Mouse (Mus musculus): ENCODE results near the gene Iqce. TPM values are rescaled to one million over a fixed set of nuclear protein-coding genes. Genes with fewer than 3 reads are reported as not detected.

Iqce gene
- 27.4 and 32.2 TPM in 2 replicates for polyA plus RNA-seq (2015; fragmentation: Nextera tagmentation; extraction: Ambion mirVana)

DNA sequence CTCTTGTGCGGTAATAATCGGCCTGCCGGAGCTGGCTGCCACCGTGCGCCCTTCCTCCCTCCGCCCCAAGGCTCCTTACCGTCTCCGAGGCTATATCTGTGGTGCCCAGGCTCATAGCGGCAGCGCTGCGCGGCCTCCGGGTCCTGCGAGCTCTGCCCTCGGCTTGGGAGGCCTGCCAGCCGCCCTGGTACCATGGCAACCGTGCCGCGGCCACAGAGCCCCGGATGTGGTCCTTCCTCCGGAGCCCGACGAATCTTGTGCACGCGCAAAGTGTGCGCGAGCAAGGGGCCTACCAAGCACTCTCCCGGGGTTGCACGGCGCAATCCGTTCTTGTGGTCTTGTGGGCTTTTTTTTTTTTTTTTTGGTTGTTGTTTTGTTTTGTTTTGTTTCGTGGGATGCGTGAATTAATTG is at the start of gene Iqce:
Gene Iqce (minus strand): TSS at position 276 of the 411 bp plus-strand sequence.
- peak within 1 kb of the TSS; percentile 62 for H3K9ac ChIP-seq
- H3K4me3 ChIP-seq, result peak within 1 kb of the TSS; percentile 53
- H3K27ac ChIP-seq, result peak within 1 kb of the TSS; percentile 89
- ATAC-seq (replicated peaks), result peak; percentile 62
- H3K36me3 ChIP-seq (replicated peaks), result 0 out of 2 replicates have a peak, but pooled peaks cover 4% of the 10 kb centered on the region
- peaks cover 38% of the 10 kb centered on the region for H3K4me1 ChIP-seq
- peak within 1 kb of the TSS; percentile 77 for H3K4me2 ChIP-seq
- no peaks in the 10 kb centered on the region for H3K9me3 ChIP-seq
- H3K27me3 ChIP-seq (replicated peaks), result no peaks in the 10 kb centered on the region
- under 1% methylated on average over 29 of the region's 33 CpGs for WGBS

GRCm38 (mm10) chr5:140750925-140751324 is 48.7 kb upstream of the Iqce start:
- no peaks in the 10 kb centered on the region for H3K9me3 ChIP-seq
- 0% methylated on average over 1 of the region's 2 CpGs for WGBS
- peaks cover 9% of the 10 kb centered on the region for H3K4me1 ChIP-seq
- ATAC-seq (replicated peaks), result no peak
- H3K36me3 ChIP-seq (replicated peaks), result no peaks in the 10 kb centered on the region
- no peak overlapping the region for H3K4me2 ChIP-seq
- H3K27ac ChIP-seq, result no peak overlapping the region
- H3K4me3 ChIP-seq, result no peak overlapping the region
- H3K9ac ChIP-seq, result no peak overlapping the region
- no peaks in the 10 kb centered on the region for H3K27me3 ChIP-seq (replicated peaks)

- H3K36me3 ChIP-seq (replicated peaks), result no peaks in the 10 kb centered on the region
- WGBS, result 18% methylated on average over 12 of the region's 12 CpGs
- H3K27ac ChIP-seq, result peak overlapping the region; percentile 32; the same call in 1 of the 2 replicates
- peaks cover 9% of the 10 kb centered on the region for H3K4me1 ChIP-seq
- H3K9me3 ChIP-seq, result no peaks in the 10 kb centered on the region
- peak overlapping the region; percentile 20 for H3K4me3 ChIP-seq
- H3K4me2 ChIP-seq, result peak overlapping the region; percentile 40
- peak; percentile 66 for ATAC-seq (replicated peaks)
- no peaks in the 10 kb centered on the region for H3K27me3 ChIP-seq (replicated peaks)
- peak overlapping the region; percentile 23; the same call in 1 of the 2 replicates for H3K9ac ChIP-seq
Observed at GRCm38 (mm10) chr5:140749062-140749875, 47.1 kb upstream of the Iqce start.

DNA sequence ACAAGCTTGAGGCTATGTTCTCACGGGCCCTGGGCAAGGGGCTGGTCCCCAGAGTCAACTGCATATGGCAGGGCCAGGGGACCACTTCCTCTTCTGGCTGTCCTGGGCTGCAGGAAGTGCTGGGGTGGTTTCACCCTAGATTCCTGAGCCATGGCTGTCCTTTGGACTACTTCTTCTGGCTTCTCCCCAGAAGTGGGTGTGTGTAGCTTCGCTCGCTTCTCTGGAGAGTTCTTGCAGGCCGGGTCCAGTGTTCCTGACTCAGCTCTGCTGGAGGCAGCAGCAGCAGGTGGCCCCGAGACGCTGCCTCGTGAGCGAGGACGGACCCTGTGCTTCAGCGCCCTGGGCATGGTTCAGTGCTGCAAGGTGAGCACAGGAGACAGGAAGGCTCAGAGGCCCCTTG is 46.2 kb upstream of the Iqce start:
- 83% methylated on average over 10 of the region's 10 CpGs for WGBS
- ATAC-seq (replicated peaks), result no peak
- Histone ChIP-seq H3K9ac (no peak overlapping the region), H3K36me3 (replicated peaks) (no peaks in the 10 kb centered on the region), H3K4me1 (peaks cover 9% of the 10 kb centered on the region), H3K27me3 (replicated peaks) (no peaks in the 10 kb centered on the region), H3K27ac (no peak overlapping the region), H3K4me2 (no peak overlapping the region), H3K4me3 (no peak overlapping the region), H3K9me3 (no peaks in the 10 kb centered on the region)

DNA sequence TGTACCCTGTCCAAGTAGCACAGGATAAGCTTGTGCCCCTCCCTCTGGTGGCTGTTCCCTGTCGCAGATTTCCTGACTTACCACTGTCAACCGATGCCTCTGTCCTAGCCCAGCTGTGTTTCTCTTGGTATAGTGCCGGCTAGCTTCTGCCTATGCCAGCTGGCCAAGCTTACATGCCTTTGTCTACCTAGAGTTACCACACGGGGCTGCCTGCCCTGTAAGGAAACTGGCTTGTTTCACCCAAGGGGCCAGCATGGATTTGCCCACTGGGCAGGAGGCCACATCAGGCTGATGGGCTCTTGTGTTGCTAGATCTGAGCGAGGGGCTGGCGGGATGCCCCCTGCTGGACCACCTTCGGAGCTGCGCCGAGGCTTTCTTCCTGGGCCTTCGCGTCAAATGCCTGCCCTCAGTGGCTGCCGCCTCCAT is 41.5 kb upstream of the Iqce start:
- WGBS, result 26% methylated on average over 12 of the region's 12 CpGs
- Histone ChIP-seq H3K4me2 (no peak overlapping the region), H3K9me3 (no peaks in the 10 kb centered on the region), H3K27ac (no peak overlapping the region; the same call in 1 of the 2 replicates), H3K4me1 (peaks cover under 1% of the 10 kb centered on the region), H3K36me3 (replicated peaks) (no peaks in the 10 kb centered on the region), H3K9ac (no peak overlapping the region), H3K4me3 (no peak overlapping the region), H3K27me3 (replicated peaks) (no peaks in the 10 kb centered on the region)
- ATAC-seq (replicated peaks), result peak; percentile 37; the same call in 1 of the 2 replicates

DNA sequence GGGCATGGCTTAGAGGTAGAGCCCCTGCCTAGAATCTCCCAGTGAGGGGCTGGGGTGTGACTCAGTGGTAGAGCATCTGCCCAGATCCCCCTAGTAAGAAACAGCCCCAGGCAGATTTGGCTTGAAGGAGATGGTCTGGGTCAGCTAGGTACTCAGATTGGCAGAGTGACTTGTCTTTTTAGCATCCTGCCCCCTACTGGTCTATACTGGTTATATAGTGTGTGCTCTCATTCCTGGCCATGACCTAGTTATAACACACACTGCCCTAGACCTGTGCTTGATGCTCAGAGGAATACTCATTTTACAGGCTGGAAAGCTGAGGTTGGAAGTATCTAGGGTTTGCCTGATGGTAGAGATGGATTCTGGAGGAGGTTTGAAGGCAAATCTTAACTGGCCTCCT is 39.7 kb upstream of the Iqce start:
- H3K27me3 ChIP-seq (replicated peaks), result 0 out of 2 replicates have a peak, but pooled peaks cover 5% of the 10 kb centered on the region
- H3K36me3 ChIP-seq (replicated peaks), result no peaks in the 10 kb centered on the region
- H3K4me2 ChIP-seq, result no peak overlapping the region
- H3K27ac ChIP-seq, result no peak overlapping the region
- H3K9me3 ChIP-seq, result no peaks in the 10 kb centered on the region
- H3K4me3 ChIP-seq, result no peak overlapping the region
- no peak for ATAC-seq (replicated peaks)
- no peaks in the 10 kb centered on the region for H3K4me1 ChIP-seq
- H3K9ac ChIP-seq, result no peak overlapping the region

GRCm38 (mm10) chr5:140741040-140741439 is 38.9 kb upstream of the Iqce start:
- H3K27me3 ChIP-seq (replicated peaks), result peaks cover 9% of the 10 kb centered on the region; the same call in 1 of the 2 replicates
- no peak overlapping the region for H3K4me2 ChIP-seq
- no peaks in the 10 kb centered on the region for H3K36me3 ChIP-seq (replicated peaks)
- ATAC-seq (replicated peaks), result no peak
- H3K9ac ChIP-seq, result no peak overlapping the region
- H3K27ac ChIP-seq, result no peak overlapping the region
- no peak overlapping the region for H3K4me3 ChIP-seq
- WGBS, result 81% methylated on average over 11 of the region's 11 CpGs
- no peaks in the 10 kb centered on the region for H3K4me1 ChIP-seq
- H3K9me3 ChIP-seq, result no peaks in the 10 kb centered on the region

GRCm38 (mm10) chr5:140739813-140740212 is 37.6 kb upstream of the Iqce start:
- no peak for ATAC-seq (replicated peaks)
- Histone ChIP-seq H3K36me3 (replicated peaks) (no peaks in the 10 kb centered on the region), H3K4me1 (peaks cover 6% of the 10 kb centered on the region), H3K9me3 (no peaks in the 10 kb centered on the region), H3K27me3 (replicated peaks) (peaks cover 18% of the 10 kb centered on the region), H3K4me2 (no peak overlapping the region), H3K4me3 (no peak overlapping the region), H3K9ac (no peak overlapping the region), H3K27ac (no peak overlapping the region)
- WGBS, result 75% methylated on average over 12 of the region's 12 CpGs

DNA sequence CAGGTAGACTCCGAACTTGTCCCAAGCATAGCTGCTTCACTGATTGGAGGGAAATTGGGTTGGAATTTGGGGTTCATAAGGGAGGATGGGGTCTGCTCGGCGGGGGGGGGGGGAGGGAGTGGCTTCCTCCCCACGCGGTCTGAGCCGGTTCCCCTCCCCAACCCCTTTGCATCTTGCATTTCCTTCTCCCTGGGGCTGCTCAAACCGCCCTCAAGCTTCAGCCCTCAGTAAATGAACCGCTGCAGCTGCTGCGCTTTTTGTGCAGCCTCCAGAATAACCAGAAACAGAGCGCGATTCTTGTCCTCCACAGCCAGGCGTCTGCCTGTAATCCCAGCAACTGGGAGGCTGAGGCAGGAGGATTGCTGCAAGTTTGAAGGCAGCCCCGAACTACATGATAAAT is 34.0 kb upstream of the Iqce start:
- no peak for ATAC-seq (replicated peaks)
- Histone ChIP-seq H3K4me3 (no peak overlapping the region), H3K27ac (no peak overlapping the region), H3K4me2 (no peak overlapping the region), H3K4me1 (peaks cover 6% of the 10 kb centered on the region), H3K27me3 (replicated peaks) (peaks cover 21% of the 10 kb centered on the region), H3K36me3 (replicated peaks) (no peaks in the 10 kb centered on the region), H3K9ac (no peak overlapping the region), H3K9me3 (no peaks in the 10 kb centered on the region)
- 29% methylated on average over 10 of the region's 13 CpGs for WGBS

GRCm38 (mm10) chr5:140735297-140735696 is 33.1 kb upstream of the Iqce start:
- ATAC-seq (replicated peaks), result no peak
- H3K27ac ChIP-seq, result no peak overlapping the region
- WGBS, result under 1% methylated on average over 22 of the region's 22 CpGs

DNA sequence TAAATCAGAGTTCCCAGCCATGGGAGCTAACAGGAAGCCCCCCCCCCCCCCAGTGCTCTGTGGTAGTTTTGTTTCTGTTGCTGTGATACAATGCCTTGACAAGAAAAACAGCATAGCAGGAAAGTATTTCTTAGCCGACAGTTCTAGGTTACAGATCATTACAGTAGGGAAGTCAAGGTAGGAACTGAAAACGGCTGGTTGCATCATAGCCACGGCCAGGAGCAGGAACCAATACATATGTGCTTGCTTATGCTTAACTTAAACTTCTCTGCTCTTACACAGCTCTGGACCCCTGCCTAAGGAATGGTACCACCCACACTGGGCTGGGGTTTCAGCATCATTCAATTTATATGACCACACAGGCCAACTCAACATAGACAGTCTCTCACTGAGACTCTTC is 31.2 kb upstream of the Iqce start:
- WGBS, result 74% methylated on average over 3 of the region's 3 CpGs
- ATAC-seq (replicated peaks), result no peak
- H3K9me3 ChIP-seq, result no peaks in the 10 kb centered on the region
- no peak overlapping the region for H3K9ac ChIP-seq
- no peak overlapping the region for H3K4me2 ChIP-seq
- peaks cover 6% of the 10 kb centered on the region for H3K4me1 ChIP-seq
- no peak overlapping the region for H3K4me3 ChIP-seq
- H3K36me3 ChIP-seq (replicated peaks), result no peaks in the 10 kb centered on the region
- no peak overlapping the region for H3K27ac ChIP-seq
- H3K27me3 ChIP-seq (replicated peaks), result peaks cover 21% of the 10 kb centered on the region

More at GRCm38 (mm10) chr5:140735297-140735696, 33.1 kb upstream of the Iqce start:
- Histone ChIP-seq H3K4me3 (peak overlapping the region; percentile 32), H3K4me1 (peaks cover 6% of the 10 kb centered on the region), H3K36me3 (replicated peaks) (no peaks in the 10 kb centered on the region), H3K4me2 (peak overlapping the region; percentile 61), H3K9me3 (no peaks in the 10 kb centered on the region), H3K9ac (no peak overlapping the region), H3K27me3 (replicated peaks) (peaks cover 21% of the 10 kb centered on the region)

DNA sequence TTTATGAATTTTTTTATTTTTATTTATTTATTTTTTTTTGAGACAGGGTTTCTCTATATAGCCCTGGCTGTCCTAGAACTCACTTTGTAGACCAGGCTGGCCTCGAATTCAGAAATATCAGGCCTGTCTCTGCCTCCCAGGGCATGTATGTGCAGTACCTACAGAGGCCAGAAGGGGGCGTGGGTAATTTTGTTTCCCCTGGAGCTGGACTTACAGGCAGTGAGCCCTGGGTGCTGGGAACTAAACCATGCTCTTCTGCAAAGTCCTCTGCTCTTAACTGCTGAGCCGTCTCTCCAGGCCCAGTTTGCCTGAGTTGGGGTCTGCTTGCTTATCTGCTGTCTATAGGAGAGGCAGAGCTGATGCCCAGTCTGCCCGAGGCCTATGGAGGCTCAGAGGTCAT is 30.0 kb upstream of the Iqce start:
- H3K36me3 ChIP-seq (replicated peaks), result no peaks in the 10 kb centered on the region
- no peak for ATAC-seq (replicated peaks)
- H3K4me2 ChIP-seq, result no peak overlapping the region
- H3K27ac ChIP-seq, result no peak overlapping the region
- H3K9ac ChIP-seq, result no peak overlapping the region
- peaks cover 6% of the 10 kb centered on the region for H3K4me1 ChIP-seq
- no peak overlapping the region for H3K4me3 ChIP-seq
- 64% methylated on average over 4 of the region's 4 CpGs for WGBS
- peaks cover 19% of the 10 kb centered on the region for H3K27me3 ChIP-seq (replicated peaks)
- no peaks in the 10 kb centered on the region for H3K9me3 ChIP-seq

Measured in midbrain, embryonic 15.5 days (tissue).